Mouse (Mus musculus): Measurements from ENCODE around the gene Hunk. TPM values are rescaled to one million over a fixed set of nuclear protein-coding genes. Genes with fewer than 3 reads are reported as not detected.
A peak's percentile ranks its signal among the peaks of the same experiment; 100 is the strongest.

The Hunk gene
- 0.37 and 0.47 TPM in 2 replicates for total RNA-seq (2017)

GRCm38 (mm10) chr16:90385688-90386513 is at the start of gene Hunk:
Hunk (plus strand) TSS chr16:90386013.
- no peak for ATAC-seq (ENCODE audit: extremely low read depth, insufficient number of reproducible peaks, low FRiP score, poor library complexity, severe bottlenecking)

- ATAC-seq (ENCODE audit: extremely low read depth, insufficient number of reproducible peaks, low FRiP score, poor library complexity, severe bottlenecking), result no peak
Observed at GRCm38 (mm10) chr16:90339026-90339425, 46.8 kb upstream of the Hunk start.

- no peak for ATAC-seq (ENCODE audit: extremely low read depth, insufficient number of reproducible peaks, low FRiP score, poor library complexity, severe bottlenecking)
Observed at GRCm38 (mm10) chr16:90341086-90341485, 44.7 kb upstream of the Hunk start.

GRCm38 (mm10) chr16:90349700-90350548 is 35.9 kb upstream of the Hunk start:
- ATAC-seq (ENCODE audit: extremely low read depth, insufficient number of reproducible peaks, low FRiP score, poor library complexity, severe bottlenecking), result peak; percentile 53; the same call in 1 of the 2 replicates

- no peak for ATAC-seq (ENCODE audit: extremely low read depth, insufficient number of reproducible peaks, low FRiP score, poor library complexity, severe bottlenecking)
Observed at GRCm38 (mm10) chr16:90351726-90352125, 34.1 kb upstream of the Hunk start.

GRCm38 (mm10) chr16:90352691-90353090 is 33.1 kb upstream of the Hunk start:
- ATAC-seq (ENCODE audit: extremely low read depth, insufficient number of reproducible peaks, low FRiP score, poor library complexity, severe bottlenecking), result no peak

GRCm38 (mm10) chr16:90353156-90353555 is 32.7 kb upstream of the Hunk start:
- no peak for ATAC-seq (ENCODE audit: extremely low read depth, insufficient number of reproducible peaks, low FRiP score, poor library complexity, severe bottlenecking)

GRCm38 (mm10) chr16:90359329-90359728 is 26.5 kb upstream of the Hunk start:
- ATAC-seq (ENCODE audit: extremely low read depth, insufficient number of reproducible peaks, low FRiP score, poor library complexity, severe bottlenecking), result no peak

GRCm38 (mm10) chr16:90359750-90360149 is 26.1 kb upstream of the Hunk start:
- no peak for ATAC-seq (ENCODE audit: extremely low read depth, insufficient number of reproducible peaks, low FRiP score, poor library complexity, severe bottlenecking)

GRCm38 (mm10) chr16:90360327-90360726 is 25.5 kb upstream of the Hunk start:
- ATAC-seq (ENCODE audit: extremely low read depth, insufficient number of reproducible peaks, low FRiP score, poor library complexity, severe bottlenecking), result no peak

- no peak for ATAC-seq (ENCODE audit: extremely low read depth, insufficient number of reproducible peaks, low FRiP score, poor library complexity, severe bottlenecking)
Observed at GRCm38 (mm10) chr16:90362926-90363325, 22.9 kb upstream of the Hunk start.

- 0 out of 2 replicates have a peak, but pooled peaks have one; percentile 30 for ATAC-seq (ENCODE audit: extremely low read depth, insufficient number of reproducible peaks, low FRiP score, poor library complexity, severe bottlenecking)
Observed at GRCm38 (mm10) chr16:90379897-90380296, 5.9 kb upstream of the Hunk start.

GRCm38 (mm10) chr16:90381633-90382032 is 4.2 kb upstream of the Hunk start:
- no peak for ATAC-seq (ENCODE audit: extremely low read depth, insufficient number of reproducible peaks, low FRiP score, poor library complexity, severe bottlenecking)

GRCm38 (mm10) chr16:90382701-90383280 is 3.0 kb upstream of the Hunk start:
- ATAC-seq (ENCODE audit: extremely low read depth, insufficient number of reproducible peaks, low FRiP score, poor library complexity, severe bottlenecking), result no peak

- no peak for ATAC-seq (ENCODE audit: extremely low read depth, insufficient number of reproducible peaks, low FRiP score, poor library complexity, severe bottlenecking)
Observed at GRCm38 (mm10) chr16:90384058-90384457, 1.8 kb upstream of the Hunk start.

GRCm38 (mm10) chr16:90384846-90385245 is 967 bp upstream of the Hunk start:
- no peak for ATAC-seq (ENCODE audit: extremely low read depth, insufficient number of reproducible peaks, low FRiP score, poor library complexity, severe bottlenecking)

GRCm38 (mm10) chr16:90385326-90385687 is 506 bp upstream of the Hunk start:
- ATAC-seq (ENCODE audit: extremely low read depth, insufficient number of reproducible peaks, low FRiP score, poor library complexity, severe bottlenecking), result no peak

- ATAC-seq (ENCODE audit: extremely low read depth, insufficient number of reproducible peaks, low FRiP score, poor library complexity, severe bottlenecking), result no peak
Observed at GRCm38 (mm10) chr16:90386514-90387160, 824 bp downstream of the Hunk start.

GRCm38 (mm10) chr16:90387161-90387671 is 1.4 kb downstream of the Hunk start:
- no peak for ATAC-seq (ENCODE audit: extremely low read depth, insufficient number of reproducible peaks, low FRiP score, poor library complexity, severe bottlenecking)

All from neutrophil, adult 5-6 weeks (primary cell).